Mouse (Mus musculus): ENCODE measurements around the gene Ahcyl1. TPM values are rescaled to one million over a fixed set of nuclear protein-coding genes. Genes with fewer than 3 reads are reported as not detected.

Gene Ahcyl1
- polyA plus RNA-seq (2012; rRNA removed) = 142 and 143 TPM in 2 replicates
- polyA plus RNA-seq (2014; fragmentation: Nextera tagmentation; extraction: Ambion mirVana) = 97.1 and 110 TPM in 2 replicates

- peak; percentile 97 for ATAC-seq (ENCODE audit: low FRiP score, low read depth)
- peak within 1 kb of the TSS; percentile 97 for H3K9ac ChIP-seq (ENCODE audit: low read depth, low read length, severe bottlenecking)
- H3K27ac ChIP-seq (replicated peaks; ENCODE audit: low read depth, low read length) = peak within 1 kb of the TSS; percentile 92
- TF ChIP-seq POLR2A (IDR thresholded peaks at IDR 0.05; ENCODE audit: borderline replicate concordance, extremely low read depth, insufficient read depth, insufficient read length) = peak; percentile 77; the same call in 1 of the 2 replicates
- H3K4me1 ChIP-seq (ENCODE audit: control insufficient read depth, insufficient read depth, low read length) = peaks cover 17% of the 10 kb centered on the region
- H3K36me3 ChIP-seq (ENCODE audit: control insufficient read depth, insufficient read depth, low read length) = no peaks in the 10 kb centered on the region
- no peaks in the 10 kb centered on the region for H3K9me3 ChIP-seq (ENCODE audit: control insufficient read depth, low read length)
- peak; percentile 99 for DNase-seq (ENCODE audit: low spot score)
- peak within 1 kb of the TSS; percentile 83 for H3K4me3 ChIP-seq (replicated peaks; ENCODE audit: low read length)
- peak within 1 kb of the TSS; percentile 70 for H3K4me2 ChIP-seq (replicated peaks; ENCODE audit: low read depth, low read length, severe bottlenecking)
- under 1% methylated on average over 57 of the region's 93 CpGs for WGBS
- no peaks in the 10 kb centered on the region for H3K27me3 ChIP-seq (ENCODE audit: control insufficient read depth, insufficient read depth, low read length)
Measured at GRCm38 (mm10) chr3:107695948-107696881, at the start of gene Ahcyl1. TSS of gene Ahcyl1 (minus strand) at chr3:107696560.

GRCm38 (mm10) chr3:107746026-107746425, 49.7 kb upstream of the Ahcyl1 start:
- Histone ChIP-seq H3K9ac (ENCODE audit: low read depth, low read length, severe bottlenecking) (no peak overlapping the region), H3K9me3 (ENCODE audit: control insufficient read depth, low read length) (no peaks in the 10 kb centered on the region), H3K27me3 (ENCODE audit: control insufficient read depth, insufficient read depth, low read length) (no peaks in the 10 kb centered on the region), H3K27ac (replicated peaks; ENCODE audit: low read depth, low read length) (no peak overlapping the region), H3K4me3 (replicated peaks; ENCODE audit: low read length) (no peak overlapping the region), H3K4me2 (replicated peaks; ENCODE audit: low read depth, low read length, severe bottlenecking) (no peak overlapping the region), H3K36me3 (ENCODE audit: control insufficient read depth, insufficient read depth, low read length) (peaks cover 58% of the 10 kb centered on the region), H3K4me1 (ENCODE audit: control insufficient read depth, insufficient read depth, low read length) (peaks cover 24% of the 10 kb centered on the region)
- ATAC-seq (ENCODE audit: low FRiP score, low read depth) = no peak
- TF ChIP-seq POLR2A (IDR thresholded peaks at IDR 0.05; ENCODE audit: borderline replicate concordance, extremely low read depth, insufficient read depth, insufficient read length) = no peak
- DNase-seq (ENCODE audit: low spot score) = no peak
- WGBS = 37% methylated on average over 3 of the region's 3 CpGs

- DNase-seq (ENCODE audit: low spot score) = no peak
- H3K27ac ChIP-seq (replicated peaks; ENCODE audit: low read depth, low read length) = no peak overlapping the region
Measured at GRCm38 (mm10) chr3:107743650-107744049, 47.3 kb upstream of the Ahcyl1 start.

GRCm38 (mm10) chr3:107743107-107743506, 46.7 kb upstream of the Ahcyl1 start:
- DNase-seq (ENCODE audit: low spot score) = no peak

More at GRCm38 (mm10) chr3:107743650-107744049, 47.3 kb upstream of the Ahcyl1 start:
- Histone ChIP-seq H3K36me3 (ENCODE audit: control insufficient read depth, insufficient read depth, low read length) (peaks cover 36% of the 10 kb centered on the region), H3K4me3 (replicated peaks; ENCODE audit: low read length) (no peak overlapping the region), H3K4me2 (replicated peaks; ENCODE audit: low read depth, low read length, severe bottlenecking) (no peak overlapping the region), H3K9ac (ENCODE audit: low read depth, low read length, severe bottlenecking) (no peak overlapping the region), H3K27me3 (ENCODE audit: control insufficient read depth, insufficient read depth, low read length) (no peaks in the 10 kb centered on the region), H3K4me1 (ENCODE audit: control insufficient read depth, insufficient read depth, low read length) (peaks cover 35% of the 10 kb centered on the region), H3K9me3 (ENCODE audit: control insufficient read depth, low read length) (no peaks in the 10 kb centered on the region)
- no peak for ATAC-seq (ENCODE audit: low FRiP score, low read depth)
- 81% methylated on average over 1 of the region's 1 CpGs for WGBS
- TF ChIP-seq POLR2A (IDR thresholded peaks at IDR 0.05; ENCODE audit: borderline replicate concordance, extremely low read depth, insufficient read depth, insufficient read length) = no peak

GRCm38 (mm10) chr3:107742071-107742710, 45.8 kb upstream of the Ahcyl1 start:
- Histone ChIP-seq H3K4me3 (replicated peaks; ENCODE audit: low read length) (no peak overlapping the region), H3K27ac (replicated peaks; ENCODE audit: low read depth, low read length) (no peak overlapping the region), H3K27me3 (ENCODE audit: control insufficient read depth, insufficient read depth, low read length) (no peaks in the 10 kb centered on the region), H3K36me3 (ENCODE audit: control insufficient read depth, insufficient read depth, low read length) (peaks cover 26% of the 10 kb centered on the region), H3K9me3 (ENCODE audit: control insufficient read depth, low read length) (no peaks in the 10 kb centered on the region), H3K9ac (ENCODE audit: low read depth, low read length, severe bottlenecking) (no peak overlapping the region), H3K4me2 (replicated peaks; ENCODE audit: low read depth, low read length, severe bottlenecking) (no peak overlapping the region), H3K4me1 (ENCODE audit: control insufficient read depth, insufficient read depth, low read length) (peaks cover 41% of the 10 kb centered on the region)
- DNase-seq (ENCODE audit: low spot score) (no peak), ATAC-seq (ENCODE audit: low FRiP score, low read depth) (no peak)
- WGBS = 92% methylated on average over 10 of the region's 10 CpGs
- no peak for TF ChIP-seq POLR2A (IDR thresholded peaks at IDR 0.05; ENCODE audit: borderline replicate concordance, extremely low read depth, insufficient read depth, insufficient read length)

More at GRCm38 (mm10) chr3:107743107-107743506, 46.7 kb upstream of the Ahcyl1 start:
- no peak overlapping the region for H3K27ac ChIP-seq (replicated peaks; ENCODE audit: low read depth, low read length)
- ATAC-seq (ENCODE audit: low FRiP score, low read depth) = no peak
- H3K36me3 ChIP-seq (ENCODE audit: control insufficient read depth, insufficient read depth, low read length) = peaks cover 31% of the 10 kb centered on the region
- H3K27me3 ChIP-seq (ENCODE audit: control insufficient read depth, insufficient read depth, low read length) = no peaks in the 10 kb centered on the region
- H3K9me3 ChIP-seq (ENCODE audit: control insufficient read depth, low read length) = no peaks in the 10 kb centered on the region
- no peak for TF ChIP-seq POLR2A (IDR thresholded peaks at IDR 0.05; ENCODE audit: borderline replicate concordance, extremely low read depth, insufficient read depth, insufficient read length)
- H3K4me1 ChIP-seq (ENCODE audit: control insufficient read depth, insufficient read depth, low read length) = peaks cover 35% of the 10 kb centered on the region
- no peak overlapping the region for H3K4me3 ChIP-seq (replicated peaks; ENCODE audit: low read length)
- H3K4me2 ChIP-seq (replicated peaks; ENCODE audit: low read depth, low read length, severe bottlenecking) = no peak overlapping the region
- H3K9ac ChIP-seq (ENCODE audit: low read depth, low read length, severe bottlenecking) = no peak overlapping the region
- WGBS = 23% methylated on average over 3 of the region's 3 CpGs

Measured in limb, embryonic 14.5 days (tissue).